Mouse (Mus musculus): ENCODE data around the gene Tnfrsf1b. TPM values are rescaled to one million over a fixed set of nuclear protein-coding genes. Genes with fewer than 3 reads are reported as not detected.

Tnfrsf1b gene
- polyA plus RNA-seq, 1 experiment: 39.5 TPM

DNA sequence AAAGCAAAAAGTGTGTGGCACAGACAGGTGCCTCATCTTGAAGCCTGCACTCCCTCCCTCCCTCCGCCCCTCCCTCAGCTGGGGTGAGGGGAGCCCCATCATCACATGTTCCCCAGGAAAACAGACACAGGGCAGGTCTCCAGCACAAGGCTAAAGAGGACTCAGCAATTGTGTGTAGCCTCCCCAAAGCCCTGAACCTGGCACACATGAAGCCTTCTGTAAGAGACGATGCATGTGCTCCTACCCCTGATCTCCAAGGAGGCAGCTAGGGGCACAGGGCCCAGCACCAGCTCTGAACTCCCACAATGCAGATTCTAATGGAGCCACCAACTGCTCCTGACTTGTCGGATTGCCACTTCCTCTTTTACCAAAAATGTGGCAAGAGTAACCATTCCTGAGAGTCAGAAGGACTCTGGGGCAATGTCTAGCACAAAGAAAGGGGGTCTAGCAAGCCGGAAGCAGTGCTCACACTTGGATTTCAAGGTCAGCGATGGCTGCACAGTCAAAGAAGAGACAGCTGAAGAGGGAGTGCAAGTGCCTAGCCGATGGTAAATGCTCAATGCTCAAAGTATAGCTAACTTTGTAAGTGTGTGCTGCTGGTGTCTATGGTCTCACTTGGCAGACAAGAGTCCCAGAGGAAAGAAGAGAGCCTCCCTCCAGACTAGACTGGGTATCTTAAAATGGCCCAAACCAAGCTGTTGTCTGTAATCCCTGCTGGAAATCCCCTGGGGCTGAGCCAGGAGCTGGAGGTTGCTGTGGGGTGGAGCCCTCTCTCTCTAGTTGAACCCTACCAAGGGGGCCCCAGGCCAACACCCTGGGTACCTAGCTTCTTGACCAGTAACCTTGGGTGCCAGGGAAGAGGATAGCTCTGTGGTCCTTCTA lies 29.9 kb upstream of the Tnfrsf1b start:
- DNase-seq: no peak
- TF ChIP-seq POLR2A (IDR thresholded peaks at IDR 0.05; ENCODE audit: borderline replicate concordance, extremely low read depth, low read depth, low read length) (no peak), CTCF (IDR thresholded peaks at IDR 0.05; ENCODE audit: insufficient read depth, low read length) (no peak)
- WGBS: 80% methylated on average over 6 of the region's 6 CpGs

DNA sequence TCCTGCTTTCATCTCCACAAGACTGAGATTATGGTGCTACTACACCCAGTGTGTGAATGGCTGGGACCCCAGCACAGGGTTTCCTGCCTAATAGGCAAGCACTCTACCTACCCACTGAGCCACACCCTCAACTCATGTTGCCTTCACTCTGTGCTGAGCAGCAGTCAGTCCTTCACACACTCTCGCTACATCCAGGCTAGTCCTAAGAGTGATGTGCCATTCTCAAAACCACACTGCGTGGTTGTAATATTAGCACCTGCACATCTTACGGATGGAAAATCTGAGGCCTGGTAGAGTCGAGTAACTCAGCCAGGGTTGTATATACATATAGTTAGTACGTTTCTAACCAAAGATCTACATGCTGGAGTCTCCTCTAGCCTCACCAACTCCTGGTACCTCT lies 28.2 kb upstream of the Tnfrsf1b start:
- DNase-seq: no peak
- WGBS: 92% methylated on average over 5 of the region's 5 CpGs
- Histone ChIP-seq H3K4me3 (replicated peaks; ENCODE audit: extremely low read depth, low read depth, low read length) (no peak overlapping the region), H3K4me1 (ENCODE audit: control insufficient read depth, insufficient read depth, low read length) (peaks cover 8% of the 10 kb centered on the region)
- no peak for TF ChIP-seq POLR2A (IDR thresholded peaks at IDR 0.05; ENCODE audit: borderline replicate concordance, extremely low read depth, low read depth, low read length)
- TF ChIP-seq CTCF (IDR thresholded peaks at IDR 0.05; ENCODE audit: insufficient read depth, low read length): no peak

More for the DNA sequence above, 29.9 kb upstream of the Tnfrsf1b start:
- H3K4me3 ChIP-seq (replicated peaks; ENCODE audit: extremely low read depth, low read depth, low read length): no peak overlapping the region
- peaks cover 8% of the 10 kb centered on the region for H3K4me1 ChIP-seq (ENCODE audit: control insufficient read depth, insufficient read depth, low read length)

DNA sequence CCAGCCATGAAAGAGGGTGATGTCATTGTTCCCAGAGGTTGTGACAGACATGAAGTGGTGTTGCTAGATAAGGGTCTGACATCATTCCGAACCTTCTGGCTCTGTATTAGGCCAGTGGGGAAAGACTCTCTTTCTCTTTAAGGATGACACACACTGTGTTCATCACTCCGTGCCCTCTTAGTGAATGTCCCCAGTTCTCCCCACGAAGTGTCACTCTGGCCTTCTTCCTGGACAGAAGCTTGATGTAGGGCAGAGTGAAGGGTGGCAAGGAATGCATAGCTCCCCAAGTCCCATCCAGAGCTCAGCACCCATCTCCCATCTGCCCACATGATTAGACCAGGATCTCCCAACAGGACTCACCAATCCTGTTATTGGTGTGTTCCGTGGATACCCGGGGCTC lies 27.3 kb upstream of the Tnfrsf1b start:
- no peak overlapping the region for H3K4me3 ChIP-seq (replicated peaks; ENCODE audit: extremely low read depth, low read depth, low read length)
- 78% methylated on average over 5 of the region's 5 CpGs for WGBS
- peaks cover 6% of the 10 kb centered on the region; the same call in 1 of the 2 replicates for H3K4me1 ChIP-seq (ENCODE audit: control insufficient read depth, insufficient read depth, low read length)
- no peak for DNase-seq
- no peak for TF ChIP-seq CTCF (IDR thresholded peaks at IDR 0.05; ENCODE audit: insufficient read depth, low read length)
- no peak for TF ChIP-seq POLR2A (IDR thresholded peaks at IDR 0.05; ENCODE audit: borderline replicate concordance, extremely low read depth, low read depth, low read length)

DNA sequence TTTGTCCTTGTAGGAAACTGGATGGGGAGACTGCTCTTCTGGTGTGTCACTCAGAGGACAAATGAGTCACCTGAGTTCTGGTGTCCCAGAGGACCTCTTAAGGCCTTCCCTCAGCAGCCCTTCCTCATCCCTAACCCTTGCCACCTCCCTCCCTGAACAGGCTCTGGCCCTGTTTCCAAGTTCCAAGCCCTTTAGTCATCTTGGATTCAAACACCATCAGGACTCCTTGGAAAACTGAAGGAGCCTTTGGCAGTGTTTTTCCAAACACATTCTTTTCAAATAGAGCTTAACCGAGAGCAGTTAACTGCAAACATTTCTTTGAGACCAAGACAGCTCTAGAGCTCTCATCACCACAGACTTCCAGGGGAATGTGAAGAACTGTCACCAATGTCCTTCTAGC lies 26.1 kb upstream of the Tnfrsf1b start:
- Histone ChIP-seq H3K4me3 (replicated peaks; ENCODE audit: extremely low read depth, low read depth, low read length) (no peak overlapping the region), H3K4me1 (ENCODE audit: control insufficient read depth, insufficient read depth, low read length) (peaks cover 3% of the 10 kb centered on the region; the same call in 1 of the 2 replicates)
- TF ChIP-seq CTCF (IDR thresholded peaks at IDR 0.05; ENCODE audit: insufficient read depth, low read length) (no peak), POLR2A (IDR thresholded peaks at IDR 0.05; ENCODE audit: borderline replicate concordance, extremely low read depth, low read depth, low read length) (no peak)
- 42% methylated on average over 1 of the region's 1 CpGs for WGBS
- no peak for DNase-seq

DNA sequence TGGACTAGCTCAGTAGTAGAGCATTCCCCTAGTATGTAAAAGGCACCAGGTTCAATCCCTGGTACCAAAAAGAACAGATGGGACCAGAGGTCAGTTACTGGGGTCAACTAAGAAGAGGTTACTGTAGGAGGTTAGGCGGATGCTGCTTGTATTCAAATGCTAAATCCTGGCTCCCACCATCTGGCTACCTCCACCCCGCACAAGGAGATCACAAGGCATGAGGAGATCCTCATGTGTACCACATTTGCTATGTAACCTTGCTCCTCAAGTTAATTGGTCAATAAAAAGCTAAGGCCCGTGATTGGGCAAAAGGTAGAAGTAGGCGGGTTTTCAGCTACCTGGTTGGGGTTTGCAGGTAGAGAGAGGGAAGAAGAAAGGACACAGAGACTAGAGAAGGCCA lies 25.0 kb upstream of the Tnfrsf1b start:
- TF ChIP-seq POLR2A (IDR thresholded peaks at IDR 0.05; ENCODE audit: borderline replicate concordance, extremely low read depth, low read depth, low read length): no peak
- TF ChIP-seq CTCF (IDR thresholded peaks at IDR 0.05; ENCODE audit: insufficient read depth, low read length): no peak
- no peak for DNase-seq
- 91% methylated on average over 4 of the region's 4 CpGs for WGBS
- H3K4me3 ChIP-seq (replicated peaks; ENCODE audit: extremely low read depth, low read depth, low read length): no peak overlapping the region
- peaks cover 3% of the 10 kb centered on the region; the same call in 1 of the 2 replicates for H3K4me1 ChIP-seq (ENCODE audit: control insufficient read depth, insufficient read depth, low read length)

DNA sequence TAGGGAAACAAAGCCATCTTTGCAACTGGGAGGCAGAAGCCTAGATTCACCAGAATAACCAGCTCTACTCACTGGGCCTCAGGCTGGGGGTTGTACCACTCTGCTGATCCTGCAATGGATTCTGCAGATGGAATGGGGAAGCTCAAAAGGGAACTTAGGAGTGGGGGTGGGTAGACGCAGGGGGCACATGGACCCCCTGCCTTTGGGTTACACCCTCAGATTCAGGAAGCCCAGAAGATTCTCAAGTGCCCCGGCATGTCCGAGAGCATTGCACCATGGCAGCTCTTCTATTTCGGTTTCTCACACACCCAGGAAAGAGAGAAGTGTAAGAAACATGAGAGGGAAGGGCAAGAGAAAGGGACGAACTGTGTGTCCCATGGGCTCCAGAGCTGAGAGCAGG lies 23.5 kb upstream of the Tnfrsf1b start:
- WGBS: 80% methylated on average over 5 of the region's 5 CpGs
- Histone ChIP-seq H3K4me1 (ENCODE audit: control insufficient read depth, insufficient read depth, low read length) (peaks cover 3% of the 10 kb centered on the region; the same call in 1 of the 2 replicates), H3K4me3 (replicated peaks; ENCODE audit: extremely low read depth, low read depth, low read length) (no peak overlapping the region)
- no peak for DNase-seq
- no peak for TF ChIP-seq CTCF (IDR thresholded peaks at IDR 0.05; ENCODE audit: insufficient read depth, low read length)
- TF ChIP-seq POLR2A (IDR thresholded peaks at IDR 0.05; ENCODE audit: borderline replicate concordance, extremely low read depth, low read depth, low read length): no peak

DNA sequence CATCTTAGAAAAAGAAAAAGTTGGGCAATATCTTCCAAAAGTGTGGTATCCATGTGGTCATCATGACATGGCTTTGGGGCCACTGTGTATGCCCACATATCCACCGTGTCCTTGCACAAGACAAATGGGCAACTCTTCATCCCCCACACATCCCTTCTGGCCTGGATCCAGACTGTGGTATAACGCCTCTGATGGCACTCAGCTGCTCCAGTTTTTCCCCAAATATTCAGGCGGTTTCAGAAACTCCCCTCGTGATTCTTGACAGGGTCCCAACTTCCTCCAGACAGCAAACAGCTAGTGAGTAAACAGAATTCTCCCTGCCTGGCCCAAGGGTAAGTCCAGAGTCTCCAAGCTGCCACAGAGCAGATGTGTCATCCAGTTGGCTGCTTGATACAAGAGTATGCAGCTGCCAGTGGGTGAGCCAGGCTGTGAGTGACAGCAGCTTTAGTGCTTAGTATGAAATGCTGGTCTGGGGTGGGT lies 21.0 kb upstream of the Tnfrsf1b start:
- no peak for DNase-seq
- no peak overlapping the region for H3K4me3 ChIP-seq (replicated peaks; ENCODE audit: extremely low read depth, low read depth, low read length)
- H3K4me1 ChIP-seq (ENCODE audit: control insufficient read depth, insufficient read depth, low read length): no peaks in the 10 kb centered on the region
- no peak for TF ChIP-seq CTCF (IDR thresholded peaks at IDR 0.05; ENCODE audit: insufficient read depth, low read length)
- TF ChIP-seq POLR2A (IDR thresholded peaks at IDR 0.05; ENCODE audit: borderline replicate concordance, extremely low read depth, low read depth, low read length): no peak
- WGBS: 41% methylated on average over 4 of the region's 4 CpGs

DNA sequence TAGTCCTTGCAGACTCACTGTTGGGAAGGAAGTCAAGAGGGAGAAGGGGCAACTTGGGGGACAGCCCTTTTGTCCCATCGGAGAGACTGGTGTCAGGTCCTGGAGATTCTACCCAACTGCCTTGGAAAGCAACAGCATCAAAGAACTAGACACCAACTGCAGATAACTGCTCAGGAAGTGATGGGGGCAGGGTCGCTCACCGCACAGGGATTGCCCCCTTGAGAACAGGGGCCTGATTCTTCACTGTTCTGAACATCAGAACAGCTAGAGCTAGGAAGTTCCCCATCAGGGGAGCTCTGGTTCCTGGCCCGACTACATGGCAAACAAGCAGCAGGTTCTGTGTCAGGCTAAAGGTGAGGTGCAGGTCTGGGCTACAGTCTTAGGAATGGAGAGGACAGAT lies 19.8 kb upstream of the Tnfrsf1b start:
- TF ChIP-seq CTCF (IDR thresholded peaks at IDR 0.05; ENCODE audit: insufficient read depth, low read length) (no peak), POLR2A (IDR thresholded peaks at IDR 0.05; ENCODE audit: borderline replicate concordance, extremely low read depth, low read depth, low read length) (no peak)
- 79% methylated on average over 4 of the region's 4 CpGs for WGBS
- Histone ChIP-seq H3K4me1 (ENCODE audit: control insufficient read depth, insufficient read depth, low read length) (no peaks in the 10 kb centered on the region), H3K4me3 (replicated peaks; ENCODE audit: extremely low read depth, low read depth, low read length) (no peak overlapping the region)
- no peak for DNase-seq

DNA sequence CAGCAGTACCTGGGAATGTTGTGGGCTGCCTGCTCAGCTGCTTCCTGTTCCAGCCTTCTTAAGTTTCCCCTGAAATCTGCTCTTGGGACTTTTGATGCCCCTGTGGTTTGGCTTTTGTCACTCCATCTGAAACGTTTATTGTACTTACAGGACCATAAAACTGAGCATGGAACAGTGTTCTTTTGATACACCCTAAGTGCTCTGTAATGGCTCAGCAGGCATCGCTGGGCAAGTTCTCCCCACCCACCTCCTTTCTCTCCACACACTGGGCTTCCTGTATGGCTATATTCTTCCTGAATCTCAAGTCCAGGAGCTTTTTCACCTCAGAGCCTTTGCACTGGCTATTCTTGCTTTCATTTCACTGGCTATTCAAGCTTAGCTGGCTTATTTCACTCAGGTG lies 18.1 kb upstream of the Tnfrsf1b start:
- 17% methylated on average over 2 of the region's 2 CpGs for WGBS
- TF ChIP-seq POLR2A (IDR thresholded peaks at IDR 0.05; ENCODE audit: borderline replicate concordance, extremely low read depth, low read depth, low read length) (no peak), CTCF (IDR thresholded peaks at IDR 0.05; ENCODE audit: insufficient read depth, low read length) (no peak)
- Histone ChIP-seq H3K4me1 (ENCODE audit: control insufficient read depth, insufficient read depth, low read length) (no peaks in the 10 kb centered on the region), H3K4me3 (replicated peaks; ENCODE audit: extremely low read depth, low read depth, low read length) (no peak overlapping the region)
- no peak for DNase-seq

DNA sequence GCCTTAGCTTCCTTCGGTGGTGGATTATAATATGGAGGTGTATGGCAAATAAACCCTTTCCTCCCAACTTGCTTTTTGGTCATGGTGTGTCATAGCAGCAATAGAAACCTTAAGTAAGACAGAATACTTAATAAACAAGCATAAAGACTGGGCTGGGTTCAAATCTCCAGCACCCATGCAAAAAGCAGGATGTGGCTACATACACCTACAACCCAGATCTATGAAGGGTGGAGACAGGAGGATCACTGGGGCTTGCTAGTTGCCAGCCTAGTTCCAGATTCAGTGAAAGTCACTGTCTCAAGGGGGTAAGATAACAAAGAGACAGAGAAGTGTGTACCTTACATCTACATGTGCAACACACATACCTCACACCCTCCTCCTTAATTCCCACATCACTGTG lies 16.9 kb upstream of the Tnfrsf1b start:
- TF ChIP-seq POLR2A (IDR thresholded peaks at IDR 0.05; ENCODE audit: borderline replicate concordance, extremely low read depth, low read depth, low read length) (no peak), CTCF (IDR thresholded peaks at IDR 0.05; ENCODE audit: insufficient read depth, low read length) (no peak)
- DNase-seq: no peak
- H3K4me1 ChIP-seq (ENCODE audit: control insufficient read depth, insufficient read depth, low read length): no peaks in the 10 kb centered on the region
- no peak overlapping the region for H3K4me3 ChIP-seq (replicated peaks; ENCODE audit: extremely low read depth, low read depth, low read length)
- 100% methylated on average over 1 of the region's 1 CpGs for WGBS

Data from lung, adult 2 months (tissue).